Mouse (Mus musculus): ENCODE results near the gene Rb1. TPM values are rescaled to one million over a fixed set of nuclear protein-coding genes. Genes with fewer than 3 reads are reported as not detected.

The Rb1 gene
- total RNA-seq (2021): 10 to 100 TPM; 20.6 to 26.1 TPM
- long read RNA-seq, experiment 1, full-length matches to known transcripts: 2 of 5 reads
- long read RNA-seq, experiment 1, partial matches to known transcripts: 1 of 5 reads
- long read RNA-seq, experiment 1, other reads (novel, unspliced or antisense): 2 of 5 reads
- long read RNA-seq, experiment 2, full-length matches to known transcripts: 6 of 14 reads
- long read RNA-seq, experiment 2, partial matches to known transcripts: 2 of 14 reads
- long read RNA-seq, experiment 2, other reads (novel, unspliced or antisense): 6 of 14 reads

- DNase-seq: peak; percentile 89
These were observed at the start of gene Rb1 for GRCm38 (mm10) chr14:73325456-73326381. Gene Rb1, minus strand, starts transcription at chr14:73325822.

DNA sequence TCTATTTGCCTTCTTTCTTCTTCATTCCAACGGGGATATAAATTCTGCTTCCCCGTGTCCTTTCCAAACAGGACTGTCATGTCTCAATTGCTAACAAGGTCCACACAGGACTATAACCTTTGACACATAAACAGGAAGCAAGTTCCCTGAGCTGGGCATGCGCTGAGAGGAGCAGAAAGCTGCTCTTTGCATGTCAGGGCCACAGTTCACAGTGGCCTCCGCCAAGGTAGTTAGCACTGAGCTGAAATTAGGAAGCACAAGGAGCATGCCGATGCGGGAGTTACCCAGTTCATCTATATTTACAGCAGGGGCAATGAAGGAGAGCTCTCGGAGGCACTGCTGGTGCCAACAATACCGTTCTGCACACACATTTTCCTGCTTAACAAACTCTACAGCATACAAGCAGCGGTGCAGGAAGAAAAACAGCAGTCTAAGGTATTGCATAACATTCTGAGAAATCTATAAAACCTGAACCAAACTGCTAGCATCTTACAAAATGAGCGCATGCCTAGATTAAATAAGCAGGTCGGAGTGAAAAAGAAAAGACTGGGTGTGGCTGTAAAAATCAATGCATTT lies 48.8 kb upstream of the Rb1 start:
- DNase-seq: peak; percentile 69

- DNase-seq: no peak
These were observed 48.0 kb upstream of the Rb1 start for GRCm38 (mm10) chr14:73373606-73374005.

DNA sequence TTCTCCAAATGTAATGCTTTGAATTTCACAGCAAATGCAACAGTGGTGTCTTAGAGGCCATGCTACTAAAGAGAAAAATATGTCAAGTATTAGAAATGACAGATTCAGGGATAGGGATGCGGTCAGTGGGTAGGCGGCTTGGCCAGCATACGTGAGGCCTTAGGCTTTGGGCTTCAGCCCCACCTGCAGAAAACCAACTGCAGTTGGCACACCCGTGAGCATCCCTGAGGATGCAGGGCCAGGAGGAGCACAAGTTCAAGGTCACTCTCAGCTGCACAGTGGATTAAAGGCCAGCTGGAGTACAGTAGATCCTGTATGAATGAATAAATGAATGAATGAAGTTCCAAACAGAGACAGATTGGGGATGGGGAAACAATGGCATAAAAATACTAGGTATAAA lies 47.4 kb upstream of the Rb1 start:
- DNase-seq: no peak

DNA sequence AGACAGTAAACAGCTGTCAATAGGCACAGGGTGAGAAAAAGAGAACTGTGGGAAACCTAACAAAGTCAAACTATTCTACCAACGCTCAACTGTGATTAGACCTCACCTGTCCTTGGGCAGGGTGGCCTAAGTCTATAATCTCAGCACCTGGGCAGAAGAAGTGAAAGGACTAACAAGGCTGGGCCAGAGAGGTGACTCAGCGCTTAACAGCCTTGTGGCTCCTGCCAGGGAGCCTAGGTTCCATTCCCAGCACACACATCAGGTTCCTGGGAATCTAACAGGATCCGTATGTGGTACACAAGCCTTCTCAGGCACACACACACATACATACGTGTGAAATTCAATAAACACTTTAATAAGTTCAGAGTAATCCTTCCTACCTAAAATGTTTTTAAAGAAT lies 46.0 kb upstream of the Rb1 start:
- no peak for DNase-seq

GRCm38 (mm10) chr14:73370695-73371372 lies 45.2 kb upstream of the Rb1 start:
- DNase-seq: no peak

- no peak for DNase-seq
These were observed 44.6 kb upstream of the Rb1 start for GRCm38 (mm10) chr14:73370078-73370670.

GRCm38 (mm10) chr14:73369634-73370033 lies 44.0 kb upstream of the Rb1 start:
- DNase-seq: no peak

GRCm38 (mm10) chr14:73368966-73369365 lies 43.3 kb upstream of the Rb1 start:
- no peak for DNase-seq

- no peak for DNase-seq
These were observed 42.6 kb upstream of the Rb1 start for GRCm38 (mm10) chr14:73368221-73368620.

- no peak for DNase-seq
These were observed 40.7 kb upstream of the Rb1 start for GRCm38 (mm10) chr14:73366278-73366677.

- DNase-seq: no peak
These were observed 38.2 kb upstream of the Rb1 start for GRCm38 (mm10) chr14:73363782-73364181.

DNA sequence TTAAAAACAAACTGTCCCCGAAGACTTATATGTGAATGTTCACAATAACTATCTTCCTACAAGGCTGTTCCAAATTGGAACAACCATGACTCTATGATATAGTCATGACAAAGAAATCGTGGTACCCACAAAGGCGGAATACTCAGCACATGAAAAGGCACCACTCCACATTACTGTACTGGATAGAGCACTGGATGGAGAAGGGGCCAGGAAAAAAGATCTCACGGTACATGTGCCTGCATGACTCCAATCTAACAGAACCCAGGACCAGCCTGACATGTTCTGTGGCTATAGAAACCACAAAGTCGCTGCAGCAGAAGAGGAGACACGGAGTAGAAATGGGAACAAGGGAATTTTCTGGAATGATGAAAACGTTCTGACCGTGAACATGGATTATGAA lies 29.1 kb upstream of the Rb1 start:
- DNase-seq: no peak

DNA sequence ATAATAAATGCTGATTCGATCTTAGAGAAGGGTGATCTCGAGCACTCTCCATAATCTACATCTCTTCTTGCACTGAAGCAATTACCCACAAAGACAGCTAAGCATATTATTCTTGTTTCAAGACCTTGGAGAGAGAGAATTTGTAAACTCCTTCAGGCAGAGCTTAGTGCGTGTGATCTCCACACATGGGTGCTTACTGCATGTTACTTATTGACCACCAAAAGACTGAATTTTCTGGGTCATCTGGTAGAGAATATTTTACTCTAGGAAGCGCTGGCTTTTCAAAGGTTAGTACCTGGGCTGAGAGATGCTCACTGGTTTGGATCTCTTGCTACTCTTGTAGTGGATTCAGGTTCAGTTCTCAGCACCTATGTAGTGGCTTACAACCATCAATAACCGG lies 25.5 kb upstream of the Rb1 start:
- DNase-seq: no peak

DNA sequence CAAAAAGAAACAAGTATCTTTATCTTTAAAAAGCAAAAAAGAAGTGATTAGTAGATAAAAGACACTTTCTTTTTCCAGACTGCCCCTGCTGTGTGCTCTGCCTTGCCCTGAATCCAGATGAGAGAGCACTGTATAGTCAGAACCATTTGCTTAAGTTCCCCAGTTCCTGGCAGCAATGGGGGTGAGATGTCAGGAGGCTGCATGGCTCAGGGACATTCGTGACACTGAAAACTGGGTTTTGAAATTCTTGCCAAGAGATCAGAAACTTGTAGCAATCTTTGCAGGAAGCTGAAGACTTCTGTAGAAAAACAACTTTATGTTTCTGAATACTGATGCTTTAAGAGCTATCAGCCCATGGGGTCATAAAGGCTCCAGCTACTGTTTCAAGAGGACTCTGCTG lies 24.4 kb upstream of the Rb1 start:
- DNase-seq: peak; percentile 46

GRCm38 (mm10) chr14:73349061-73349670 lies 23.5 kb upstream of the Rb1 start:
- no peak for DNase-seq

DNA sequence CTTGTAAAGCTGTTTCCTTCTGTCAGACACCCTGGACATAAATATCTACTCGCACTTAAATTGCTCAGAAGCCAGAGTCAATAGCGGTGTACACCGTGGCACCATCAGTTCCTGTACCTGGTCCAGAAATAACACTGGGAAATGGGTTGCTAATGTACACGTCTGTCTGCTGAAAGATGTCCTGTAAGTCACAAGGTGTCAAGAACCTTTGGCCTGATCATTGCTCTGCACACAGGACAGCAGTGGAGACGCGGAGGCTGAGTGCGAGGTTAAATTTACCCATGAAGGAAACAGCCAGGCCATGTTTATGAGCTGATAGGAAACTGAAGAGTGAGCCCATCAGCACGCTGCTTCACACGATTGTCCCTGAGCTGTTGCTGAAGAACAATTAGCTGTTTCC lies 21.7 kb upstream of the Rb1 start:
- DNase-seq: no peak

GRCm38 (mm10) chr14:73345614-73346013 lies 20.0 kb upstream of the Rb1 start:
- no peak for DNase-seq

GRCm38 (mm10) chr14:73340051-73340755 lies 14.6 kb upstream of the Rb1 start:
- no peak for DNase-seq

- no peak for DNase-seq
These were observed 14.0 kb upstream of the Rb1 start for GRCm38 (mm10) chr14:73339615-73340014.
